Mouse (Mus musculus) CH12.LX (cell line): ENCODE measurements at regions not wholly inside any gene's neighbourhood (a gene's known extent, or its start where the extent isn't known, plus 50 kb on each side); places are given as distances from the start of the nearest gene placed in this dataset.

Source experiments
- DNase-seq: peaks from one replicate; pipeline ENCODE4 v3.0.0-alpha.2; 2013; ENCODE audit errors: extremely low read depth
- H3K27ac ChIP-seq: 2 replicates; pipeline ENCODE4 v1.5.1; 2012; ENCODE audit warnings: low read depth, mild to moderate bottlenecking, control low read depth, moderate library complexity; ENCODE audit not compliant: insufficient read depth
- H3K27me3 ChIP-seq: replicated peaks from 2 replicates; pipeline ENCODE3; 2012; ENCODE audit warnings: inconsistent platforms
- H3K36me3 ChIP-seq, 2 experiments: replicated peaks in 1 of 2; 2 replicates each; pipeline versions ENCODE3 to v1.6.1; 2012; ENCODE audit warnings: inconsistent platforms in 1 of 2, low read length in 1 of 2, mild to moderate bottlenecking in 1 of 2, mixed read lengths in 1 of 2, moderate library complexity in 1 of 2; ENCODE audit not compliant: control insufficient read depth in 1 of 2, insufficient read depth in 1 of 2
- H3K4me1 ChIP-seq, 2 experiments: 2 replicates each; pipeline ENCODE4 v1.6.1; 2012; ENCODE audit warnings: inconsistent platforms in 1 of 2, moderate library complexity in 1 of 2; ENCODE audit not compliant: insufficient read depth in 2 of 2, control insufficient read depth in 1 of 2
- H3K4me2 ChIP-seq: 2 replicates; pipeline ENCODE4 v1.6.1; 2012; ENCODE audit warnings: low read depth, mild to moderate bottlenecking, control low read depth; ENCODE audit not compliant: poor library complexity, insufficient read depth, severe bottlenecking
- H3K4me3 ChIP-seq, 3 experiments: fragments of 150-350 bp in 1 of 3; sonication (generic) in 1 of 3; replicated peaks in 1 of 3; 2 replicates each; pipeline versions ENCODE3 to v1.5.1; 2011 to 2012; ENCODE audit warnings: low read depth in 2 of 3, low read length in 2 of 3, mild to moderate bottlenecking in 2 of 3, moderate library complexity in 2 of 3, control low read depth in 1 of 3, improper control_type of control experiment in 1 of 3, inconsistent platforms in 1 of 3, mixed read lengths in 1 of 3; ENCODE audit not compliant: poor library complexity in 1 of 3
- H3K79me2 ChIP-seq: replicated peaks from 2 replicates; pipeline ENCODE4 v1.6.1; 2012; ENCODE audit warnings: mild to moderate bottlenecking, moderate library complexity; ENCODE audit not compliant: control insufficient read depth, poor library complexity, insufficient read depth, severe bottlenecking; ENCODE audit errors: extremely low read depth
- H3K9ac ChIP-seq: 2 replicates; pipeline ENCODE4 v1.6.1; 2012; ENCODE audit warnings: low read depth, mild to moderate bottlenecking, control low read depth, moderate library complexity; ENCODE audit not compliant: insufficient read depth
- H3K9me3 ChIP-seq: replicated peaks from 2 replicates; pipeline ENCODE3; 2012; ENCODE audit warnings: low read length, inconsistent platforms, mixed read lengths
- E2F4 ChIP-seq: IDR thresholded peaks from 2 replicates; pipeline ENCODE4 v1.6.1; 2011; ENCODE audit warnings: low read depth, low read length, improper control_type of control experiment; ENCODE audit not compliant: insufficient replicate concordance
- ELF1 ChIP-seq: IDR thresholded peaks from 2 replicates; pipeline ENCODE4 v1.6.1; 2014; ENCODE audit warnings: low read depth, mild to moderate bottlenecking, inconsistent platforms, low read length, improper control_type of control experiment
- ETS1 ChIP-seq: conservative IDR thresholded peaks from 2 replicates; pipeline ENCODE4 v1.6.1; 2012; ENCODE audit warnings: low read depth, mild to moderate bottlenecking, inconsistent platforms, low read length, improper control_type of control experiment, moderate library complexity
- HCFC1 ChIP-seq: IDR thresholded peaks from 2 replicates; pipeline ENCODE4 v1.6.1; 2012; ENCODE audit warnings: low read depth, mild to moderate bottlenecking, inconsistent platforms, low read length, improper control_type of control experiment
- IRF4 ChIP-seq: IDR thresholded peaks from 2 replicates; pipeline ENCODE4 v1.6.1; 2014; ENCODE audit warnings: low read depth, mild to moderate bottlenecking, inconsistent platforms, low read length, improper control_type of control experiment
- JUN ChIP-seq: IDR thresholded peaks from 2 replicates; pipeline ENCODE4 v1.6.1; 2011; ENCODE audit warnings: low read depth, mild to moderate bottlenecking, low read length, improper control_type of control experiment, moderate library complexity; ENCODE audit not compliant: insufficient read depth
- JUND ChIP-seq: conservative IDR thresholded peaks from 2 replicates; pipeline ENCODE4 v1.6.1; 2011; ENCODE audit warnings: low read depth, low read length, improper control_type of control experiment
- MXI1 ChIP-seq: IDR thresholded peaks from 2 replicates; pipeline ENCODE4 v1.6.1; 2011; ENCODE audit warnings: mild to moderate bottlenecking, low read depth, low read length, improper control_type of control experiment
- MYC ChIP-seq: IDR thresholded peaks from 2 replicates; pipeline ENCODE4 v1.6.1; 2011; ENCODE audit warnings: low read depth, mild to moderate bottlenecking, improper control_type of control experiment, low read length
- NRF1 ChIP-seq: IDR thresholded peaks from 2 replicates; pipeline ENCODE4 v1.6.1; 2014; ENCODE audit warnings: low read depth, mild to moderate bottlenecking, inconsistent platforms, low read length, improper control_type of control experiment, moderate library complexity
- POLR2A ChIP-seq: IDR thresholded peaks from 2 replicates; pipeline ENCODE4 v1.6.1; 2011; ENCODE audit warnings: low read depth, mild to moderate bottlenecking, improper control_type of control experiment, low read length
- SIN3A ChIP-seq: IDR thresholded peaks from 2 replicates; pipeline ENCODE4 v1.6.1; 2012; ENCODE audit warnings: low read length, improper control_type of control experiment, inconsistent platforms
- TBP ChIP-seq: conservative IDR thresholded peaks from 2 replicates; pipeline ENCODE4 v1.6.1; 2011; ENCODE audit warnings: low read depth, low read length, improper control_type of control experiment
- TCF12 ChIP-seq: IDR thresholded peaks from 2 replicates; pipeline ENCODE4 v1.6.1; 2014; ENCODE audit warnings: low read depth, mild to moderate bottlenecking, inconsistent platforms, low read length, improper control_type of control experiment
- UBTF ChIP-seq: IDR thresholded peaks from 2 replicates; pipeline ENCODE4 v1.6.1; 2012; ENCODE audit warnings: low read depth, mild to moderate bottlenecking, inconsistent platforms, low read length, improper control_type of control experiment, moderate library complexity
- ZMIZ1 ChIP-seq: IDR thresholded peaks from 2 replicates; pipeline ENCODE4 v1.6.1; 2012; ENCODE audit warnings: low read depth, mild to moderate bottlenecking, inconsistent platforms, low read length, improper control_type of control experiment
- dilution Hi-C: fragments of 300-500 bp; cut with MboI; formaldehyde crosslinking; loops from 2 replicates; pipeline ENCODE4 v1.14.3; 2020; ENCODE audit warnings: low sequenced_read_pairs; ENCODE audit not compliant: extremely low pct_unique_long_range_greater_than_20kb, extremely low pct_ligation_motif_present
- in situ Hi-C: fragments of 300-500 bp; cut with MboI; formaldehyde crosslinking; loops from 3 replicates; pipeline ENCODE4 v1.14.3; 2019; ENCODE audit warnings: low sequenced_read_pairs, low pct_ligation_motif_present, low pct_unique_long_range_greater_than_20kb, mixed read lengths

GRCm38 (mm10) chrX:11797870-11798269 is 362.3 kb downstream of the Bcor start:
- no peak overlapping the region for H3K4me2 ChIP-seq
- no peak overlapping the region for H3K4me3 ChIP-seq
- no peak overlapping the region for H3K9ac ChIP-seq
- H3K9me3 ChIP-seq: no peaks in the 10 kb centered on the region
- H3K27me3 ChIP-seq: no peaks in the 10 kb centered on the region
- no peak for TF ChIP-seq JUND
- TF ChIP-seq MXI1: no peak
- TF ChIP-seq ETS1: no peak
- no peak for TF ChIP-seq JUN
- TF ChIP-seq HCFC1: no peak
- dilution Hi-C loops (no loop called here), in situ Hi-C loops (no loop called here)
- no peak for DNase-seq
- H3K4me1 ChIP-seq: peaks cover 14 to 18% of the 10 kb centered on the region in 2 experiments
- H3K79me2 ChIP-seq: no peaks in the 10 kb centered on the region
- H3K36me3 ChIP-seq: no peaks in the 10 kb centered on the region
- H3K27ac ChIP-seq: no peak overlapping the region

- TF ChIP-seq POLR2A: no peak
- no peak for TF ChIP-seq ELF1
- no peak for TF ChIP-seq TCF12
- TF ChIP-seq ZMIZ1: no peak
- no peak for TF ChIP-seq E2F4
- TF ChIP-seq HCFC1: no peak
- no peak for TF ChIP-seq SIN3A
- no peak for TF ChIP-seq UBTF
- no peak for TF ChIP-seq IRF4
- TF ChIP-seq JUN: no peak
- no peak for TF ChIP-seq TBP
- TF ChIP-seq NRF1: no peak
- TF ChIP-seq MYC: no peak
- TF ChIP-seq, all 38 proteins: peak for 0
- dilution Hi-C loops: no loop called here
- no peaks in the 10 kb centered on the region for H3K27me3 ChIP-seq
- no peak overlapping the region for H3K9ac ChIP-seq
- no peaks in the 10 kb centered on the region for H3K79me2 ChIP-seq
- no peaks in the 10 kb centered on the region for H3K9me3 ChIP-seq
- no peak for DNase-seq
- peaks cover 14 to 18% of the 10 kb centered on the region in 2 experiments for H3K4me1 ChIP-seq
- H3K4me2 ChIP-seq: no peak overlapping the region
- H3K36me3 ChIP-seq: no peaks in the 10 kb centered on the region
- no peak overlapping the region for H3K4me3 ChIP-seq
- no peak overlapping the region for H3K27ac ChIP-seq
- in situ Hi-C loops: no loop called here
Measured at GRCm38 (mm10) chrX:11798326-11798725, 361.8 kb downstream of the Bcor start.
